Mouse (Mus musculus): Measurements from ENCODE around the gene Gm10153. TPM values are rescaled to one million over a fixed set of nuclear protein-coding genes. Genes with fewer than 3 reads are reported as not detected.
"Not testable (repeated sequence)": the region's sequence is repeated elsewhere in the genome, so short reads cannot be mapped to it uniquely, and the experiment has no call there.

Gene Gm10153
- not detected for total RNA-seq (2021)
- long read RNA-seq, experiment 1: 0 reads
- long read RNA-seq, experiment 2: 0 reads

- intact Hi-C loops (cut with DNase I): no loop called here
- no peak for DNase-seq
These were observed at the start of gene Gm10153 for GRCm38 (mm10) chr7:142190289-142190688. Gene Gm10153 (minus strand): TSS chr7:142190389.

- DNase-seq: no peak
- intact Hi-C loops (cut with DNase I): no loop called here
These were observed 41.4 kb upstream of the Gm10153 start for GRCm38 (mm10) chr7:142231540-142231939.

- intact Hi-C loops (cut with DNase I); DNase-seq: not testable (repeated sequence)
These were observed 39.7 kb upstream of the Gm10153 start, which contains the start of gene Krtap5-5 for GRCm38 (mm10) chr7:142229871-142230270. Gene Krtap5-5 (minus strand): TSS chr7:142229971.

- no peak for DNase-seq
- intact Hi-C loops (cut with DNase I): no loop called here
These were observed 34.3 kb upstream of the Gm10153 start for GRCm38 (mm10) chr7:142224518-142224917.

- DNase-seq; intact Hi-C loops (cut with DNase I): not testable (repeated sequence)
These were observed 21.9 kb upstream of the Gm10153 start for GRCm38 (mm10) chr7:142212136-142212535.

- intact Hi-C loops (cut with DNase I): no loop called here
- no peak for DNase-seq
These were observed 21.4 kb upstream of the Gm10153 start, which contains the start of gene Gm7579 for GRCm38 (mm10) chr7:142211559-142211958. Gene Gm7579 (plus strand): TSS chr7:142211859.

- DNase-seq; intact Hi-C loops (cut with DNase I): not testable (repeated sequence)
These were observed 16.7 kb upstream of the Gm10153 start for GRCm38 (mm10) chr7:142206891-142207290.

- intact Hi-C loops (cut with DNase I): no loop called here
- no peak for DNase-seq
These were observed 15.3 kb upstream of the Gm10153 start for GRCm38 (mm10) chr7:142205488-142205887.

- no peak for DNase-seq
- intact Hi-C loops (cut with DNase I): no loop called here
These were observed 10.9 kb upstream of the Gm10153 start, which contains the start of gene Krtap5-3 for GRCm38 (mm10) chr7:142201064-142201463. Gene Krtap5-3 (plus strand): TSS chr7:142201364.

GRCm38 (mm10) chr7:142198748-142199147, 8.6 kb upstream of the Gm10153 start:
- intact Hi-C loops (cut with DNase I): no loop called here
- no peak for DNase-seq

GRCm38 (mm10) chr7:142188156-142188555, 2.0 kb downstream of the Gm10153 start:
- DNase-seq: no peak
- intact Hi-C loops (cut with DNase I): no loop called here

- intact Hi-C loops (cut with DNase I): no loop called here
- DNase-seq: no peak
These were observed 9.2 kb downstream of the Gm10153 start for GRCm38 (mm10) chr7:142181021-142181420.

- intact Hi-C loops (cut with DNase I): no loop called here
- DNase-seq: no peak
These were observed 11.5 kb downstream of the Gm10153 start for GRCm38 (mm10) chr7:142178685-142179084.

- DNase-seq; intact Hi-C loops (cut with DNase I): not testable (repeated sequence)
These were observed 14.3 kb downstream of the Gm10153 start, which contains the start of gene Krtap5-2 for GRCm38 (mm10) chr7:142175905-142176304. Gene Krtap5-2 (minus strand): TSS chr7:142176005.

- no peak for DNase-seq
- intact Hi-C loops (cut with DNase I): no loop called here
These were observed 20.4 kb downstream of the Gm10153 start for GRCm38 (mm10) chr7:142169836-142170235.

GRCm38 (mm10) chr7:142165639-142166038, 24.6 kb downstream of the Gm10153 start, which contains the start of gene Gm4553:
Gene Gm4553 (minus strand): TSS chr7:142165739.
- intact Hi-C loops (cut with DNase I): not testable (repeated sequence)

GRCm38 (mm10) chr7:142159366-142159765, 30.8 kb downstream of the Gm10153 start:
- intact Hi-C loops (cut with DNase I): no loop called here
- DNase-seq: no peak

More at GRCm38 (mm10) chr7:142165639-142166038, 24.6 kb downstream of the Gm10153 start, which contains the start of gene Gm4553:
- DNase-seq: not testable (repeated sequence)

- intact Hi-C loops (cut with DNase I); DNase-seq: not testable (repeated sequence)
These were observed 33.2 kb downstream of the Gm10153 start, which contains the start of gene Gm29735 for GRCm38 (mm10) chr7:142157013-142157412. Gene Gm29735 (minus strand): TSS chr7:142157113.

- intact Hi-C loops (cut with DNase I): no loop called here
- DNase-seq: no peak
These were observed 34.9 kb downstream of the Gm10153 start for GRCm38 (mm10) chr7:142155308-142155707.

GRCm38 (mm10) chr7:142152191-142152590, 38.0 kb downstream of the Gm10153 start:
- intact Hi-C loops (cut with DNase I): no loop called here
- no peak for DNase-seq

- intact Hi-C loops (cut with DNase I): no loop called here
- no peak for DNase-seq
These were observed 41.6 kb downstream of the Gm10153 start for GRCm38 (mm10) chr7:142148633-142149032.

GRCm38 (mm10) chr7:142146033-142146432, 44.2 kb downstream of the Gm10153 start:
- intact Hi-C loops (cut with DNase I): loop anchor here (1.0 kb wide), 1 partner anchor 104 kb away; no protein-coding TSS in a partner anchor
- DNase-seq: no peak

Measured in gastrocnemius, postnatal 36 days (tissue).